Mouse (Mus musculus) small intestine, adult 2 months (tissue): ENCODE results near the gene Alpk3. TPM values are rescaled to one million over a fixed set of nuclear protein-coding genes. Genes with fewer than 3 reads are reported as not detected.

ENCODE experiments used
- H3K27ac ChIP-seq: fragments of 200-500 bp; 2 replicates; pipeline ENCODE4 v1.5.1; 2012; ENCODE audit warnings: low read depth, low read length, control low read depth, inconsistent platforms; ENCODE audit not compliant: insufficient read depth
- H3K27me3 ChIP-seq: fragments of 200-500 bp; 2 replicates; pipeline ENCODE4 v1.6.1; 2012; ENCODE audit warnings: mild to moderate bottlenecking, moderate library complexity, low read length, inconsistent platforms; ENCODE audit not compliant: control insufficient read depth, insufficient read depth
- H3K36me3 ChIP-seq: fragments of 200-500 bp; 2 replicates; pipeline ENCODE4 v1.6.1; 2012; ENCODE audit warnings: mild to moderate bottlenecking, low read length, control low read depth, inconsistent platforms; ENCODE audit not compliant: control insufficient read depth, insufficient read depth
- H3K4me1 ChIP-seq: fragments of 200-500 bp; 2 replicates; pipeline ENCODE4 v1.6.1; 2012; ENCODE audit warnings: low read length, inconsistent platforms, mixed read lengths; ENCODE audit not compliant: control insufficient read depth, insufficient read depth, insufficient read length
- H3K4me3 ChIP-seq: fragments of 200-500 bp; 2 replicates; pipeline ENCODE4 v1.5.1; 2012; ENCODE audit warnings: low read depth, mild to moderate bottlenecking, control low read depth, inconsistent platforms, low read length, moderate library complexity
- CTCF ChIP-seq: fragments of 200-500 bp; IDR thresholded peaks from 2 replicates; pipeline ENCODE4 v1.5.1; 2012; ENCODE audit warnings: low read depth, mild to moderate bottlenecking, control low read depth, inconsistent platforms, low read length, moderate library complexity, mixed read lengths; ENCODE audit not compliant: insufficient replicate concordance, insufficient read length; ENCODE audit errors: extremely low read depth
- POLR2A ChIP-seq: fragments of 200-500 bp; IDR thresholded peaks from 2 replicates; pipeline ENCODE4 v1.6.1; 2012; ENCODE audit warnings: low read depth, mild to moderate bottlenecking, control low read depth, inconsistent platforms, low read length, moderate library complexity
- WGBS: fragments of 180-500 bp; shearing (Covaris S2); methylation state at CpG from one replicate; pipeline ENCODE4 v1.1.7; 2018; 5-methylcytosine and 5-hydroxymethylcytosine counted together
- polyA plus RNA-seq: library from polyadenylated mRNA; depleted of rRNA; stranded (reverse); fragments of >200 nt; gene quantifications from 2 replicates; pipeline ENCODE4 v1.2.3, GENCODE M21; 2012; rRNA removed

Alpk3 gene
- polyA plus RNA-seq, result 0.05 and 0.08 TPM in 2 replicates

- no peaks in the 10 kb centered on the region for H3K27me3 ChIP-seq
- H3K36me3 ChIP-seq, result no peaks in the 10 kb centered on the region
- H3K4me1 ChIP-seq, result peaks cover 13% of the 10 kb centered on the region; the same call in 1 of the 2 replicates
- no peak within 1 kb of the TSS for H3K4me3 ChIP-seq
- WGBS, result 58% methylated on average over 27 of the region's 27 CpGs
- no peak within 1 kb of the TSS for H3K27ac ChIP-seq
- TF ChIP-seq POLR2A, result no peak
- TF ChIP-seq CTCF, result no peak
Measured at GRCm38 (mm10) chr7:81057471-81057870, at the start of gene Alpk3. Gene Alpk3 (plus strand): TSS chr7:81057600.

- Histone ChIP-seq H3K27me3 (no peaks in the 10 kb centered on the region), H3K27ac (no peak overlapping the region), H3K36me3 (peaks cover 17% of the 10 kb centered on the region), H3K4me3 (no peak overlapping the region), H3K4me1 (peaks cover 12% of the 10 kb centered on the region; the same call in 1 of the 2 replicates)
- WGBS, result 68% methylated on average over 3 of the region's 3 CpGs
- TF ChIP-seq POLR2A, result no peak
- TF ChIP-seq CTCF, result no peak
Measured at GRCm38 (mm10) chr7:81008285-81008684, 49.1 kb upstream of the Alpk3 start.

DNA sequence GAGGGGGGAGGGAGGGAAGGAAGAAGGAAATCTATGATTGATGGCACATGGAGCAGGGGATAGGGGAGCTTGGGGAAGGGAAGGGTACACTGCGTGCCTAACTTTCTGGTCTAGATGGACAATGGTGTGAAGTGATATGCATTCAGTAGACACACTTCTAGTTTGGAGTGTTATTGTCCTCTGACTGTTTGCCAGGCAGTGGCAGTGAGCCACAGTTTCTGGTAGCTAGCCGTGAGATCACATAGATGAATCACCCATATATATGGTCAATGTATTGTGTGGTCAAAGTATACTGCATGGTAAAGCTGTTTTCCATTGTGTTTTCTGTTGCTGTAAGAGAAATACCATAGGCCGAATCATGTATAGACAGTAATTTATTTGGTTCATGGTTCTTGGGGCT lies 45.8 kb upstream of the Alpk3 start:
- TF ChIP-seq CTCF (no peak), POLR2A (no peak)
- H3K36me3 ChIP-seq, result peaks cover 17% of the 10 kb centered on the region
- no peak overlapping the region for H3K27ac ChIP-seq
- WGBS, result 93% methylated on average over 3 of the region's 3 CpGs
- peaks cover 5% of the 10 kb centered on the region; the same call in 1 of the 2 replicates for H3K4me1 ChIP-seq
- H3K4me3 ChIP-seq, result no peak overlapping the region
- H3K27me3 ChIP-seq, result no peaks in the 10 kb centered on the region

- Histone ChIP-seq H3K27ac (no peak overlapping the region), H3K4me3 (no peak overlapping the region), H3K36me3 (peaks cover 38% of the 10 kb centered on the region), H3K27me3 (no peaks in the 10 kb centered on the region), H3K4me1 (0 out of 2 replicates have a peak, but pooled peaks cover 2% of the 10 kb centered on the region)
- TF ChIP-seq CTCF (no peak), POLR2A (no peak)
- 93% methylated on average over 11 of the region's 11 CpGs for WGBS
Measured at GRCm38 (mm10) chr7:81020307-81020706, 37.1 kb upstream of the Alpk3 start.

DNA sequence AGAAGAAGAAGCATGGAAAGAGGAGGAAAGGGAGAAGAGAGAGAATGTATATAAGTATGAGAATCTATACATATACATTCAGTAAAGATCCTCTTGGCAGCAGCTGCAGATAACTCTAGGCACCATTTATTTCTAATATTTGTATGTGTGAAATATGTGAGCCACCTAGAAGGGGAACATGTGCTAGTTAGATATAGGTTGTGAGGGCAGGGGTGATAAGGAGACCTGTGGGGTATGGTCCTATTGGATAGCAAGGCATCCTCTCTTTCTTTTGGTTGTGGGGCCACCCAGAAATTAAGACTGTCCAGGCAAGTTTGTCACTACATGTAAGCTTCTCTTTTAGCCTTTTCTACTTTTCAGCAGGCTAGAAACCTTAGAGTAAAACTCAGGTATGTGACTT lies 34.7 kb upstream of the Alpk3 start:
- Histone ChIP-seq H3K4me3 (no peak overlapping the region), H3K4me1 (no peaks in the 10 kb centered on the region), H3K27ac (no peak overlapping the region), H3K27me3 (no peaks in the 10 kb centered on the region), H3K36me3 (peaks cover 51% of the 10 kb centered on the region)
- TF ChIP-seq POLR2A (no peak), CTCF (no peak)

DNA sequence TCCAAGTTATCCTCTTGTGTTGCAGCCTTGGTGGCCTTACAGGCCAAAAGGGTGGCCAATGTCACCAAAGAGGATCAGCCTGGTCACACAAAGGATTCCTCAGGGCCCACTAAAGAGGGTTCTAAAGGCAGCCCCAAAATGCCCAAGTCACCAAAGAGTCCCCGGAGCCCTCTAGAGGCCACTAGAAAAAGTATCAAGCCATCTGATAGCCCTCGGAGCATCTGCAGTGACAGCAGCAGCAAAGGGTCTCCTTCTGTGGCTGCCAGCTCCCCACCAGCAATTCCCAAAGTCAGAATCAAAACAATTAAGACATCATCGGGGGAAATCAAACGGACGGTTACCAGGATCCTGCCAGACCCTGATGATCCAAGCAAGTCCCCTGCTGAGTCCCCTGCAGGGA lies 33.3 kb upstream of the Alpk3 start:
- 77% methylated on average over 5 of the region's 5 CpGs for WGBS
- H3K36me3 ChIP-seq, result peaks cover 52% of the 10 kb centered on the region
- no peaks in the 10 kb centered on the region for H3K27me3 ChIP-seq

DNA sequence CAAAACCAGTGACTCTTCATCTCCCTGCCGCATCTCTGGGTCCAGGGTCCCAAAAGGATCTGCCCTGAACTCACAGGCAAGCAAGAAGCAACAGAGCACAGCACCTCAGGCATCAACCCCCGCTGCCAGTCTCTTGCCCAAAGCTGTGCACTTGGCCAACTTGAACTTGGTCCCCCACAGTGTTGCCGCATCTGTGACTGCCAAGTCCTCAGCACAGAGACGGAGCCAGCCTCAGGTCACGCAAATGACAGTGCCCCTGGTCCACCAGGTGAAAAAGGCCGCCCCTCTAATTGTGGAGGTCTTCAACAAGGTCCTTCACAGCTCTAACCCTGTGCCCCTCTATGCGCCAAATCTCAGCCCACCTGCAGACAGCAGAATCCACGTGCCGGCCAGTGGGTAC lies 32.7 kb upstream of the Alpk3 start:
- WGBS, result 98% methylated on average over 9 of the region's 9 CpGs
- peaks cover 57% of the 10 kb centered on the region for H3K36me3 ChIP-seq

More for the DNA sequence above, 33.3 kb upstream of the Alpk3 start:
- H3K4me1 ChIP-seq, result no peaks in the 10 kb centered on the region
- no peak overlapping the region for H3K4me3 ChIP-seq
- no peak overlapping the region for H3K27ac ChIP-seq
- TF ChIP-seq CTCF (peak; percentile 11; the same call in 1 of the 2 replicates), POLR2A (no peak)

More for the DNA sequence above, 32.7 kb upstream of the Alpk3 start:
- Histone ChIP-seq H3K4me3 (no peak overlapping the region), H3K27me3 (no peaks in the 10 kb centered on the region), H3K27ac (no peak overlapping the region), H3K4me1 (no peaks in the 10 kb centered on the region)
- TF ChIP-seq POLR2A, result no peak
- TF ChIP-seq CTCF, result no peak
